Mouse (Mus musculus): ENCODE results near the gene Cd164l2. TPM values are rescaled to one million over a fixed set of nuclear protein-coding genes. Genes with fewer than 3 reads are reported as not detected.

The Cd164l2 gene
- total and polyA plus RNA-seq, 2 experiments from 2014 or later = 3.9 to 10.6 TPM

- H3K36me3 ChIP-seq (ENCODE audit: insufficient read depth, low read length) = no peaks in the 10 kb centered on the region
- no peak overlapping the region for H3K4me3 ChIP-seq (ENCODE audit: low read depth, low read length)
- H3K27me3 ChIP-seq (ENCODE audit: insufficient read depth, low read length) = peaks cover 43% of the 10 kb centered on the region
- DNase-seq (ENCODE audit: low spot score) = no peak
- H3K4me2 ChIP-seq (ENCODE audit: low read depth, low read length, poor library complexity, severe bottlenecking) = no peak overlapping the region
- no peaks in the 10 kb centered on the region; the same call in 1 of the 2 replicates for H3K4me1 ChIP-seq (ENCODE audit: insufficient read depth, low read length)
- no peak for TF ChIP-seq CTCF (IDR thresholded peaks at IDR 0.05)
- no peaks in the 10 kb centered on the region for H3K9me3 ChIP-seq (ENCODE audit: low read length)
- H3K9ac ChIP-seq (replicated peaks; ENCODE audit: low read length, poor library complexity, severe bottlenecking) = no peak overlapping the region
- WGBS = 71% methylated on average over 12 of the region's 12 CpGs
- no peak overlapping the region for H3K27ac ChIP-seq (ENCODE audit: low read depth, low read length)
- no peak for ATAC-seq (ENCODE audit: low FRiP score)
Measured at GRCm38 (mm10) chr4:133253412-133253811, 41.5 kb downstream of the Cd164l2 start.

GRCm38 (mm10) chr4:133255392-133255791 lies 43.5 kb downstream of the Cd164l2 start:
- 58% methylated on average over 6 of the region's 6 CpGs for WGBS
- peaks cover 37% of the 10 kb centered on the region for H3K27me3 ChIP-seq (ENCODE audit: insufficient read depth, low read length)
- H3K36me3 ChIP-seq (ENCODE audit: insufficient read depth, low read length) = no peaks in the 10 kb centered on the region
- no peak for DNase-seq (ENCODE audit: low spot score)
- H3K27ac ChIP-seq (ENCODE audit: low read depth, low read length) = no peak overlapping the region
- no peaks in the 10 kb centered on the region; the same call in 1 of the 2 replicates for H3K4me1 ChIP-seq (ENCODE audit: insufficient read depth, low read length)
- no peaks in the 10 kb centered on the region for H3K9me3 ChIP-seq (ENCODE audit: low read length)
- H3K9ac ChIP-seq (replicated peaks; ENCODE audit: low read length, poor library complexity, severe bottlenecking) = no peak overlapping the region
- no peak for ATAC-seq (ENCODE audit: low FRiP score)
- no peak overlapping the region for H3K4me3 ChIP-seq (ENCODE audit: low read depth, low read length)
- TF ChIP-seq CTCF (IDR thresholded peaks at IDR 0.05) = no peak
- H3K4me2 ChIP-seq (ENCODE audit: low read depth, low read length, poor library complexity, severe bottlenecking) = no peak overlapping the region

GRCm38 (mm10) chr4:133256820-133257219 lies 44.9 kb downstream of the Cd164l2 start:
- 26% methylated on average over 24 of the region's 24 CpGs for WGBS
- H3K4me3 ChIP-seq (ENCODE audit: low read depth, low read length) = no peak overlapping the region
- no peak for TF ChIP-seq CTCF (IDR thresholded peaks at IDR 0.05)
- H3K27ac ChIP-seq (ENCODE audit: low read depth, low read length) = no peak overlapping the region
- peaks cover 24% of the 10 kb centered on the region for H3K27me3 ChIP-seq (ENCODE audit: insufficient read depth, low read length)
- ATAC-seq (ENCODE audit: low FRiP score) = no peak
- H3K9ac ChIP-seq (replicated peaks; ENCODE audit: low read length, poor library complexity, severe bottlenecking) = no peak overlapping the region
- H3K9me3 ChIP-seq (ENCODE audit: low read length) = no peaks in the 10 kb centered on the region
- H3K36me3 ChIP-seq (ENCODE audit: insufficient read depth, low read length) = no peaks in the 10 kb centered on the region
- no peak for DNase-seq (ENCODE audit: low spot score)
- no peaks in the 10 kb centered on the region; the same call in 1 of the 2 replicates for H3K4me1 ChIP-seq (ENCODE audit: insufficient read depth, low read length)
- peak overlapping the region; percentile 23; the same call in 1 of the 2 replicates for H3K4me2 ChIP-seq (ENCODE audit: low read depth, low read length, poor library complexity, severe bottlenecking)

- Histone ChIP-seq H3K9ac (replicated peaks; ENCODE audit: low read length, poor library complexity, severe bottlenecking) (no peak overlapping the region), H3K9me3 (ENCODE audit: low read length) (no peaks in the 10 kb centered on the region), H3K4me2 (ENCODE audit: low read depth, low read length, poor library complexity, severe bottlenecking) (peak overlapping the region; percentile 23; the same call in 1 of the 2 replicates), H3K4me1 (ENCODE audit: insufficient read depth, low read length) (no peaks in the 10 kb centered on the region; the same call in 1 of the 2 replicates), H3K27me3 (ENCODE audit: insufficient read depth, low read length) (peaks cover 20% of the 10 kb centered on the region; the same call in 1 of the 2 replicates), H3K4me3 (ENCODE audit: low read depth, low read length) (no peak overlapping the region), H3K36me3 (ENCODE audit: insufficient read depth, low read length) (no peaks in the 10 kb centered on the region), H3K27ac (ENCODE audit: low read depth, low read length) (no peak overlapping the region)
- TF ChIP-seq CTCF (IDR thresholded peaks at IDR 0.05) = no peak
- 41% methylated on average over 12 of the region's 12 CpGs for WGBS
- no peak for ATAC-seq (ENCODE audit: low FRiP score)
- no peak for DNase-seq (ENCODE audit: low spot score)
Measured at GRCm38 (mm10) chr4:133257230-133257629, 45.3 kb downstream of the Cd164l2 start.

GRCm38 (mm10) chr4:133257798-133258408 lies 46.0 kb downstream of the Cd164l2 start:
- Histone ChIP-seq H3K9ac (replicated peaks; ENCODE audit: low read length, poor library complexity, severe bottlenecking) (no peak overlapping the region), H3K9me3 (ENCODE audit: low read length) (no peaks in the 10 kb centered on the region), H3K4me1 (ENCODE audit: insufficient read depth, low read length) (no peaks in the 10 kb centered on the region; the same call in 1 of the 2 replicates), H3K4me3 (ENCODE audit: low read depth, low read length) (no peak overlapping the region), H3K27me3 (ENCODE audit: insufficient read depth, low read length) (peaks cover 15% of the 10 kb centered on the region; the same call in 1 of the 2 replicates), H3K27ac (ENCODE audit: low read depth, low read length) (no peak overlapping the region), H3K36me3 (ENCODE audit: insufficient read depth, low read length) (no peaks in the 10 kb centered on the region), H3K4me2 (ENCODE audit: low read depth, low read length, poor library complexity, severe bottlenecking) (no peak overlapping the region)
- ATAC-seq (ENCODE audit: low FRiP score) (no peak), DNase-seq (ENCODE audit: low spot score) (no peak)
- WGBS = 84% methylated on average over 12 of the region's 12 CpGs
- no peak for TF ChIP-seq CTCF (IDR thresholded peaks at IDR 0.05)

DNA sequence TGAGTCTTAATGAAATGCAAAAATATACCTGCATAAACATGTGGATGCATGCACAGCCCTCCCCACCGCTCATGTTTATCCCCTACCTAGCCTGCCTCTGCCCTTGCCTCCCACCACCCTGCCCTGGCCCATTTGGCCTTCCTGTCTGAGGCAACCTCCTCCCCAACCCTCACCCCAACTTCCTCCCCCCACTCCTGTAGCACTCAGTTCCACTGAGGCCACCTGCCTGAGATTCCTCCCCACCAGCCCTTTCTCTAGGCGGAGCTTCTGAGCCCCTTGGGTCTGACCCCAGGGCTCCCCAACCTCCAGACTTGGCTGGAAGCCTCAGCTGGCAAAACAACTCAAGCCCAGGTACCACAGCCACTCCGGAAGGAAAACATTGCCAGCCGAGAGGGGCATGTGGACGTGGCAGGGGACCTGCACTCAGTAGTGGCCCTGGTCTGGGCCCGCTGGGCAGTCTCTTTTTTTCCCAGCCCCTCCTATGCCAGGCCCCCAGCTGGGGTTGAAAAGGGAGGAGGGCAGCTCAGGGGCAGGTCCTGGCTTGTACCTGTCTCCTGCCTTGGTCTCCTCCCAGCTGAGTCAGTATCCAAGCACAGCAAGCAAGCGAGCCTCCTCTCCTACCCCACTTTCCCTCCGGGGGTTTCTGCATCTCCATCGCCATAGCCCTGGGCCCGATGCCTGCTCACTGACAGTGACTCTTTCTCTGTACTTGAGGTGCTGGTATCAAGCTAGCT lies 49.9 kb downstream of the Cd164l2 start:
- no peak for DNase-seq (ENCODE audit: low spot score)

More for the DNA sequence above, 49.9 kb downstream of the Cd164l2 start:
- 60% methylated on average over 10 of the region's 10 CpGs for WGBS
- no peak overlapping the region for H3K9ac ChIP-seq (replicated peaks; ENCODE audit: low read length, poor library complexity, severe bottlenecking)
- TF ChIP-seq CTCF (IDR thresholded peaks at IDR 0.05) = no peak
- H3K4me3 ChIP-seq (ENCODE audit: low read depth, low read length) = no peak overlapping the region
- H3K36me3 ChIP-seq (ENCODE audit: insufficient read depth, low read length) = peaks cover 17% of the 10 kb centered on the region
- no peaks in the 10 kb centered on the region for H3K4me1 ChIP-seq (ENCODE audit: insufficient read depth, low read length)
- no peaks in the 10 kb centered on the region for H3K9me3 ChIP-seq (ENCODE audit: low read length)
- no peak overlapping the region for H3K27ac ChIP-seq (ENCODE audit: low read depth, low read length)
- no peaks in the 10 kb centered on the region for H3K27me3 ChIP-seq (ENCODE audit: insufficient read depth, low read length)
- H3K4me2 ChIP-seq (ENCODE audit: low read depth, low read length, poor library complexity, severe bottlenecking) = no peak overlapping the region
- ATAC-seq (ENCODE audit: low FRiP score) = no peak
